Mouse (Mus musculus) MEL-GATA-1-ER (cell line): ENCODE measurements at regions not wholly inside any gene's neighbourhood (a gene's known extent, or its start where the extent isn't known, plus 50 kb on each side); places are given as distances from the start of the nearest gene placed in this dataset.

ENCODE experiments used
- DNase-seq: peaks from one replicate; pipeline ENCODE4 v3.0.0-alpha.2; 2012; ENCODE audit warnings: low read depth; ENCODE audit errors: extremely low read depth

- DNase-seq = no peak
Observed at GRCm38 (mm10) chr16:29990393-29990792, 73.8 kb upstream of the Hes1 start.

- DNase-seq = no peak
Observed at GRCm38 (mm10) chr16:29990795-29991587, 73.2 kb upstream of the Hes1 start.

GRCm38 (mm10) chr16:29991876-29992380 lies 72.3 kb upstream of the Hes1 start:
- no peak for DNase-seq

GRCm38 (mm10) chr16:29993111-29993510 lies 71.1 kb upstream of the Hes1 start:
- no peak for DNase-seq

- DNase-seq = no peak
Observed at GRCm38 (mm10) chr16:29993535-29993934, 70.6 kb upstream of the Hes1 start.

GRCm38 (mm10) chr16:29996139-29997069 lies 67.8 kb upstream of the Hes1 start:
- DNase-seq = no peak

GRCm38 (mm10) chr16:30000166-30000565 lies 64.0 kb upstream of the Hes1 start:
- DNase-seq = no peak

- DNase-seq = no peak
Observed at GRCm38 (mm10) chr16:30005124-30005523, 59.1 kb upstream of the Hes1 start.

- no peak for DNase-seq
Observed at GRCm38 (mm10) chr16:30006826-30007225, 57.4 kb upstream of the Hes1 start.

- peak; percentile 28 for DNase-seq
Observed at GRCm38 (mm10) chr16:30008451-30009357, 55.5 kb upstream of the Hes1 start.

- no peak for DNase-seq
Observed at GRCm38 (mm10) chr16:30009521-30010186, 54.5 kb upstream of the Hes1 start.

GRCm38 (mm10) chr16:30013123-30013522 lies 51.1 kb upstream of the Hes1 start:
- DNase-seq = no peak

- no peak for DNase-seq
Observed at GRCm38 (mm10) chr16:30013943-30014342, 50.2 kb upstream of the Hes1 start.
